Mouse (Mus musculus) layer of hippocampus, adult 9-10 months (tissue): ENCODE results near the gene Lrfn5.

Source experiments
- DNase-seq: peaks from one replicate; pipeline ENCODE4 v3.0.0; 2022; ENCODE audit warnings: low spot score

The Lrfn5 gene

GRCm38 (mm10) chr12:61522829-61523370, at the start of gene Lrfn5:
Lrfn5 (plus strand) TSS chr12:61523150.
- no peak for DNase-seq

GRCm38 (mm10) chr12:61521501-61522147, 1.3 kb upstream of the Lrfn5 start:
- no peak for DNase-seq

GRCm38 (mm10) chr12:61522148-61522828, 662 bp upstream of the Lrfn5 start:
- DNase-seq = no peak

- no peak for DNase-seq
Observed at GRCm38 (mm10) chr12:61523631-61524182, 757 bp downstream of the Lrfn5 start.

GRCm38 (mm10) chr12:61524183-61524651, 1.3 kb downstream of the Lrfn5 start:
- DNase-seq = no peak

GRCm38 (mm10) chr12:61526199-61526598, 3.2 kb downstream of the Lrfn5 start:
- DNase-seq = no peak

- no peak for DNase-seq
Observed at GRCm38 (mm10) chr12:61579949-61580348, 57.0 kb downstream of the Lrfn5 start.

GRCm38 (mm10) chr12:61600305-61600704, 77.4 kb downstream of the Lrfn5 start:
- DNase-seq = no peak

- no peak for DNase-seq
Observed at GRCm38 (mm10) chr12:61607871-61608270, 84.9 kb downstream of the Lrfn5 start.

- no peak for DNase-seq
Observed at GRCm38 (mm10) chr12:61610081-61610480, 87.1 kb downstream of the Lrfn5 start.

GRCm38 (mm10) chr12:61624532-61624931, 101.6 kb downstream of the Lrfn5 start:
- DNase-seq = no peak

GRCm38 (mm10) chr12:61654380-61654779, 131.4 kb downstream of the Lrfn5 start:
- DNase-seq = no peak

- DNase-seq = no peak
Observed at GRCm38 (mm10) chr12:61723158-61723557, 200.2 kb downstream of the Lrfn5 start.

- DNase-seq = no peak
Observed at GRCm38 (mm10) chr12:61807073-61807605, 284.2 kb downstream of the Lrfn5 start.

GRCm38 (mm10) chr12:61823601-61824000, 300.7 kb downstream of the Lrfn5 start:
- DNase-seq = no peak

GRCm38 (mm10) chr12:61826311-61826710, 303.4 kb downstream of the Lrfn5 start:
- no peak for DNase-seq

GRCm38 (mm10) chr12:61842599-61843291, 319.8 kb downstream of the Lrfn5 start:
- peak; percentile 18 for DNase-seq

- no peak for DNase-seq
Observed at GRCm38 (mm10) chr12:61854183-61854582, 331.2 kb downstream of the Lrfn5 start.
